Mouse (Mus musculus): Measurements from ENCODE around the gene Btbd18.

GRCm38 (mm10) chr2:84703497-84703896 lies 44.6 kb downstream of the Btbd18 start:
- no peak for TF ChIP-seq GATA1 (IDR thresholded peaks at IDR 0.05; ENCODE audit: borderline replicate concordance, low read length)
- no peak for TF ChIP-seq FLI1 (IDR thresholded peaks at IDR 0.05; ENCODE audit: low read length)

Measured in megakaryocyte, embryonic 14.5 days (primary cell).